9 mouse cellular contexts compared by ENCODE assay signal in the genomic region with DNA sequence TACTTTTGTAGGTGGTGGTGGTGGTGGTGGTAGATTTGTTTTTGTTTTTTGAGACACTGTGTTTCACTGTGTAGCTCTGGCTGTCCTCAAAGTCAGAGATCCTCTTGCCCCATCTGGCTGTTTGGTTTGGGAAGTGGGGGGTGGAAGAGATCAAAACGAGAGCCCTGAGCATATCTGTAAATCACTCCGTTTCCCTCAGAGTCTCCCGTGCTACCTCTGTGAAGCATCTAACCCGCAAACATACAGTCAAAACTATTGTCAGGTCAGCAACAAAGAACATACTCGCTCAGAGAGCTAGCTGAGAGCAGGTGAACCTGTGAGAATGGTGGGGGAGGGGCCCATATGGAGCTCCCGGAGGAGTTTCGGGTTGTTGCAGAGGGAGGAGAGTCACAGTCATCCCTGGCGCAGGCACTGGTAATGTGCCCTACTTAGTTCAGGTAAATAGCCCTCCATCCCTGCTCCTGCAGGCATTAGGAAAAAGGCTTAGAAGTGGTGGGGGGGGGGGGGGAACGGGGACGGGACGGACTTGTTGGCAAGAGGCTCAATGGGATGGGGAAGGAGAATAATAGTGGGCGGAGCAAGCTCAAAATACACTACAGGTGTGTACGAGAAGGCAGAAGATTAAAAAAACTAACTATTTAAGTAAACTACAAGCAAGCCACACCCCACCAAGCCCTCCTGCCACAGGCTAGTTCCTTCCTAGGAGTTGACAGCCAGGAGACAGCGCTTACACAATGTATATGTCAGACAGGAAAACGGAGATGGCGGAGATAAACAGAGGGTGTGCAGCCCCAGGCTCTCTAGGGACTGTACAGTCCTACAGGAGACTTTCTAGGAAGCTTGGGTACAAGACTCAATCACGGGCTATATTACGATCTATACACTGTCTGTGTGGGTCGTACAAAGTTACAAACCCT. TPM values are rescaled to one million over a fixed set of nuclear protein-coding genes. Genes with fewer than 3 reads are reported as not detected.
A peak's percentile ranks its signal among the peaks of the same experiment; 100 is the strongest.
DNase-seq lines count a peak whose midpoint lies in the region; ATAC-seq and TF ChIP-seq lines count a peak whose summit lies in the region.
"Had no signal": no experiment of that assay in that cellular context is flagged by ENCODE, and none has a peak within 500 bp of the region (broad histone marks: within the 10 kb centered on the region; RNA-seq: fewer than 3 reads in every experiment).

No protein-coding gene starts in this region.

- WGBS in kidney, embryonic 16.5 days, result 35% methylated on average over 19 of the region's 19 CpGs
- WGBS in kidney, adult 2 months, result 37% methylated on average over 19 of the region's 19 CpGs
- WGBS in embryonic facial prominence, embryonic 15.5 days, result 48% methylated on average over 19 of the region's 19 CpGs
- WGBS in hindbrain, embryonic 12.5 days, result 66% methylated on average over 18 of the region's 19 CpGs

- H3K9me3 ChIP-seq in kidney, embryonic 16.5 days (ENCODE audit: low read length), result no peaks in the 10 kb centered on the region
- H3K9me3 ChIP-seq in G1E (replicated peaks), result no peaks in the 10 kb centered on the region
- no peaks in the 10 kb centered on the region for H3K9me3 ChIP-seq in embryonic facial prominence, embryonic 15.5 days (replicated peaks)
- H3K9me3 ChIP-seq in hindbrain, embryonic 12.5 days (replicated peaks), result no peaks in the 10 kb centered on the region

- no peak for TF ChIP-seq POLR2A in kidney, adult 2 months (IDR thresholded peaks at IDR 0.05; ENCODE audit: low read depth, low read length)

- no peak for DNase-seq in kidney, adult 2 months
- no peak for DNase-seq in G1E (ENCODE audit: low spot score)
- DNase-seq in embryo, embryonic 11 days, result no peak
- DNase-seq in left cerebral cortex, adult 8-10 months (ENCODE audit: low spot score in 2 of 2), result no peak

- no peak overlapping the region for H3K27ac ChIP-seq in kidney, embryonic 16.5 days (ENCODE audit: low read length)
- no peak overlapping the region for H3K27ac ChIP-seq in kidney, adult 2 months (ENCODE audit: insufficient read depth, low read depth, low read length)
- H3K27ac ChIP-seq in embryonic facial prominence, embryonic 15.5 days (replicated peaks), result no peak overlapping the region
- H3K27ac ChIP-seq in hindbrain, embryonic 12.5 days, result no peak overlapping the region
- H3K27ac ChIP-seq: hindbrain, embryonic 14.5 days had no signal

- H3K4me2 ChIP-seq in kidney, embryonic 16.5 days (replicated peaks; ENCODE audit: low read depth, low read length), result peak overlapping the region; percentile 31; the same call in 1 of the 2 replicates
- no peak overlapping the region for H3K4me2 ChIP-seq in embryonic facial prominence, embryonic 15.5 days (replicated peaks)
- H3K4me2 ChIP-seq in hindbrain, embryonic 12.5 days (replicated peaks), result no peak overlapping the region
- H3K4me2 ChIP-seq: hindbrain, embryonic 14.5 days had no signal

- H3K4me3 ChIP-seq in kidney, embryonic 16.5 days (ENCODE audit: low read length), result no peak overlapping the region
- no peak overlapping the region for H3K4me3 ChIP-seq in kidney, adult 2 months (ENCODE audit: insufficient read depth, low read depth, low read length)
- H3K4me3 ChIP-seq in G1E (ENCODE audit: low read depth, low read length), result no peak overlapping the region
- H3K4me3 ChIP-seq in embryonic facial prominence, embryonic 15.5 days (replicated peaks), result no peak overlapping the region; the same call in 1 of the 2 replicates
- no peak overlapping the region for H3K4me3 ChIP-seq in hindbrain, embryonic 12.5 days

- no peaks in the 10 kb centered on the region for H3K27me3 ChIP-seq in kidney, embryonic 16.5 days (ENCODE audit: insufficient read depth, low read length)
- no peaks in the 10 kb centered on the region for H3K27me3 ChIP-seq in kidney, adult 2 months (replicated peaks; ENCODE audit: control insufficient read depth, insufficient read depth, low read length)
- H3K27me3 ChIP-seq in G1E (ENCODE audit: insufficient read depth, low read length), result no peaks in the 10 kb centered on the region
- no peaks in the 10 kb centered on the region for H3K27me3 ChIP-seq in embryonic facial prominence, embryonic 15.5 days
- no peaks in the 10 kb centered on the region for H3K27me3 ChIP-seq in hindbrain, embryonic 12.5 days

- TF ChIP-seq CTCF in kidney, adult 2 months (conservative IDR thresholded peaks at IDR 0.05; ENCODE audit: insufficient read depth, insufficient read length, low read depth, low read length), result no peak
- TF ChIP-seq CTCF in G1E (IDR thresholded peaks at IDR 0.05; ENCODE audit: low read depth, low read length), result no peak

- peaks cover 42% of the 10 kb centered on the region for H3K4me1 ChIP-seq in kidney, embryonic 16.5 days (ENCODE audit: insufficient read depth, low read length)
- peaks cover 21% of the 10 kb centered on the region for H3K4me1 ChIP-seq in kidney, adult 2 months (ENCODE audit: control insufficient read depth, insufficient read depth, low read length)
- peaks cover 60% of the 10 kb centered on the region for H3K4me1 ChIP-seq in G1E (ENCODE audit: insufficient read depth, low read depth, low read length)
- 0 out of 2 replicates have a peak, but pooled peaks cover 8% of the 10 kb centered on the region for H3K4me1 ChIP-seq in embryonic facial prominence, embryonic 15.5 days
- H3K4me1 ChIP-seq in hindbrain, embryonic 12.5 days, result no peaks in the 10 kb centered on the region

- peaks cover 7% of the 10 kb centered on the region; the same call in 1 of the 2 replicates for H3K36me3 ChIP-seq in kidney, embryonic 16.5 days (ENCODE audit: insufficient read depth, low read length)
- no peaks in the 10 kb centered on the region for H3K36me3 ChIP-seq in kidney, adult 2 months (ENCODE audit: control insufficient read depth, insufficient read depth, low read length)
- peaks cover 65% of the 10 kb centered on the region for H3K36me3 ChIP-seq in G1E (replicated peaks)
- H3K36me3 ChIP-seq in embryonic facial prominence, embryonic 15.5 days, result no peaks in the 10 kb centered on the region
- peaks cover 6% of the 10 kb centered on the region; the same call in 1 of the 2 replicates for H3K36me3 ChIP-seq in hindbrain, embryonic 12.5 days

- no peak overlapping the region for H3K9ac ChIP-seq in kidney, embryonic 16.5 days (replicated peaks; ENCODE audit: low read length)
- no peak overlapping the region for H3K9ac ChIP-seq in embryonic facial prominence, embryonic 15.5 days
- no peak overlapping the region for H3K9ac ChIP-seq in hindbrain, embryonic 12.5 days
- H3K9ac ChIP-seq: hindbrain, embryonic 14.5 days had no signal

- no peak for ATAC-seq in kidney, embryonic 16.5 days (ENCODE audit: low FRiP score, low TSS enrichment)
- ATAC-seq in G1E (ENCODE audit: extremely low read depth, insufficient number of reproducible peaks, low FRiP score, poor library complexity, severe bottlenecking), result peak; percentile 30; the same call in 1 of the 2 replicates
- ATAC-seq in embryonic facial prominence, embryonic 15.5 days (ENCODE audit: insufficient number of reproducible peaks, low FRiP score, low TSS enrichment, low read depth), result 0 out of 2 replicates have a peak, but pooled peaks have one; percentile 41
- ATAC-seq in megakaryocyte, adult 5-6 weeks (ENCODE audit: poor library complexity, severe bottlenecking), result peak; percentile 38
- no peak for ATAC-seq in hindbrain, embryonic 12.5 days (ENCODE audit: low FRiP score)

RNA-seq across cellular contexts. Expression of gene Pitpnc1, which starts 15.7 kb away (rescaled TPM):
- polyA plus RNA-seq in kidney, embryonic 16.5 days (2015; fragmentation: Nextera tagmentation; extraction: Ambion mirVana), result 21.5 and 23.0 TPM in 2 replicates
- polyA plus RNA-seq in kidney, adult 2 months (2012; rRNA removed), result 15.0 and 18.5 TPM in 2 replicates
- total RNA-seq in G1E (2014; fragmentation: Nextera tagmentation) (53.5 and 54.8 TPM in 2 replicates), G1E (2017) (27.9 and 31.5 TPM in 2 replicates)
- polyA plus RNA-seq in G1E (2012), result 9.9 and 10.1 TPM in 2 replicates
- 20.6 and 22.0 TPM in 2 replicates for polyA plus RNA-seq in embryonic facial prominence, embryonic 15.5 days (2015; fragmentation: Nextera tagmentation; extraction: Ambion mirVana)
- 14.5 and 15.4 TPM in 2 replicates for total RNA-seq in megakaryocyte, adult 5-6 weeks (2015)
- total RNA-seq in megakaryocyte, adult 5-6 weeks (2017), result 8.5 and 11.7 TPM in 2 replicates
- 36.5 and 37.1 TPM in 2 replicates for polyA plus RNA-seq in hindbrain, embryonic 12.5 days (2016; fragmentation: Nextera tagmentation; extraction: Ambion mirVana)
- total RNA-seq in left cerebral cortex, adult 8-10 months (2022), result 10 to 100 TPM; 52.3 to 67.4 (median 59.9) TPM

RNA-seq across cellular contexts. Expression of gene Psmd12, which starts 24.5 kb away (rescaled TPM):
- polyA plus RNA-seq in kidney, embryonic 16.5 days (2015; fragmentation: Nextera tagmentation; extraction: Ambion mirVana), result 178 and 180 TPM in 2 replicates
- polyA plus RNA-seq in kidney, adult 2 months (2012; rRNA removed), result 15.1 and 19.9 TPM in 2 replicates
- total RNA-seq in G1E (2014; fragmentation: Nextera tagmentation) (77.4 and 90.2 TPM in 2 replicates), G1E (2017) (116 and 121 TPM in 2 replicates)
- polyA plus RNA-seq in G1E (2012), result 31.4 and 39.1 TPM in 2 replicates
- 153 and 161 TPM in 2 replicates for polyA plus RNA-seq in embryonic facial prominence, embryonic 15.5 days (2015; fragmentation: Nextera tagmentation; extraction: Ambion mirVana)
- total RNA-seq in megakaryocyte, adult 5-6 weeks (2015), result 55.9 and 65.5 TPM in 2 replicates
- total RNA-seq in megakaryocyte, adult 5-6 weeks (2017), result 86.4 and 86.6 TPM in 2 replicates
- 172 and 177 TPM in 2 replicates for polyA plus RNA-seq in hindbrain, embryonic 12.5 days (2016; fragmentation: Nextera tagmentation; extraction: Ambion mirVana)
- 10 to 100 TPM; 71.0 to 79.5 (median 71.8) TPM for total RNA-seq in left cerebral cortex, adult 8-10 months (2022)

Comparison
In these comparisons a context has a peak if more than half of its experiments do, and no peak if none do; other contexts are left out.
1. ATAC-seq: peak in G1E (single experiment), embryonic facial prominence, embryonic 15.5 days (single experiment) and megakaryocyte, adult 5-6 weeks (single experiment); none in kidney, embryonic 16.5 days (single experiment) and hindbrain, embryonic 12.5 days (single experiment).